Mouse (Mus musculus): ENCODE data around the gene Sema5b. TPM values are rescaled to one million over a fixed set of nuclear protein-coding genes. Genes with fewer than 3 reads are reported as not detected.

The Sema5b gene
- polyA plus RNA-seq (2014; fragmentation: Illumina TruSeq; extraction: RNeasy Lipid Tissue Mini Kit (QIAGEN cat#74804); ENCODE audit: low read depth, low replicate concordance), result 9.4 TPM

DNA sequence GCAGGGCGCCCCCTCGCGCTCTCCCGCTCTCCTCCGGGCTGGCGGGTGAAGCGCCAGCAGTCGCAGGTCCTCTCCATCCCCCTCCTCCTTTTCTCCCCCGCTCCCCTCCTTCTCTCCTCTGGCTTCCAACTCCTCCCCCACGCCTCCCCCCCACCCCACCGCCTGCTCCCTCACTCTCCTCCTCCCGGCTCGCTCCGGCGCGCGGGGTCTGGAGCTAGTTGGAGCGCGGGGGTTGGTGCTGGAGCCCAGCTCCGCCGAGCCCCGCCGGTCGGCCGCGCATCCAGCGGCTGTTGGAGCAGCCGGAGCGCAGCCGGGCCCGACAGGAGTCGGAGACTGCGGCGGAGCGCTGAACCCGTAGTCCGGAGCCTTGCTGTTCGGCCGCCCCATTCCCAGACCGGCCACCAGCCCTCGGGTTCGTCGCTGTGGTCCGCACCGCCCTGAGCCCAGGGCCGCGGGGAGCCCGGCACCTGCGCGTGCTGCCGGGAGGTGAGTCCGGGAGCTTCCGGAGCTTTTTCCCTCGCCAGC is at the start of gene Sema5b:
Gene Sema5b, plus strand, starts transcription at position 29 of the 525 bp plus-strand sequence.

Other genes starting within 250 kb of the Sema5b start
- gene Sec22a, start 177.2 kb upstream of the Sema5b start, polyA plus RNA-seq (2014; fragmentation: Illumina TruSeq; extraction: RNeasy Lipid Tissue Mini Kit (QIAGEN cat#74804); ENCODE audit: low read depth, low replicate concordance), result 58.5 TPM
- 3.3 TPM for gene Pdia5, start 50.3 kb upstream of the Sema5b start, polyA plus RNA-seq (2014; fragmentation: Illumina TruSeq; extraction: RNeasy Lipid Tissue Mini Kit (QIAGEN cat#74804); ENCODE audit: low read depth, low replicate concordance)
- gene Dirc2, start 228.2 kb downstream of the Sema5b start, polyA plus RNA-seq (2014; fragmentation: Illumina TruSeq; extraction: RNeasy Lipid Tissue Mini Kit (QIAGEN cat#74804); ENCODE audit: low read depth, low replicate concordance), result 2.8 TPM
- gene Hspbap1, start 229.2 kb downstream of the Sema5b start, polyA plus RNA-seq (2014; fragmentation: Illumina TruSeq; extraction: RNeasy Lipid Tissue Mini Kit (QIAGEN cat#74804); ENCODE audit: low read depth, low replicate concordance), result 12.6 TPM